Mouse (Mus musculus) forelimb bud, embryonic 11.5 days (tissue): Measurements from ENCODE around the gene Tmem256.
"Not testable (repeated sequence)": the region's sequence is repeated elsewhere in the genome, so short reads cannot be mapped to it uniquely, and the experiment has no call there.

Experiments
- DNase-seq: peaks from one replicate; pipeline ENCODE4 v3.0.0-alpha.2; 2012; ENCODE audit warnings: low read depth, low spot score

The Tmem256 gene

GRCm38 (mm10) chr11:69854680-69855079 is 16.4 kb downstream of the Tmem256 start:
- DNase-seq = no peak

- DNase-seq = no peak
These were observed 17.0 kb downstream of the Tmem256 start for GRCm38 (mm10) chr11:69855347-69855746.

- DNase-seq = no peak
These were observed 20.0 kb downstream of the Tmem256 start, which contains the start of gene Tnk1 for GRCm38 (mm10) chr11:69858113-69858998. Gene Tnk1, minus strand, starts transcription at chr11:69858730.

- not testable (repeated sequence) for DNase-seq
These were observed 25.4 kb downstream of the Tmem256 start for GRCm38 (mm10) chr11:69863729-69864128.

GRCm38 (mm10) chr11:69864138-69864860 is 26.0 kb downstream of the Tmem256 start:
- DNase-seq = no peak

GRCm38 (mm10) chr11:69865561-69865960 is 27.2 kb downstream of the Tmem256 start:
- DNase-seq = no peak

- DNase-seq = no peak
These were observed 29.0 kb downstream of the Tmem256 start for GRCm38 (mm10) chr11:69867335-69867734.

GRCm38 (mm10) chr11:69870289-69871069 is 32.2 kb downstream of the Tmem256 start:
- no peak for DNase-seq

- no peak for DNase-seq
These were observed 33.5 kb downstream of the Tmem256 start for GRCm38 (mm10) chr11:69871822-69872221.

GRCm38 (mm10) chr11:69872451-69872850 is 34.1 kb downstream of the Tmem256 start:
- DNase-seq = no peak

- no peak for DNase-seq
These were observed 37.9 kb downstream of the Tmem256 start for GRCm38 (mm10) chr11:69876186-69876585.

GRCm38 (mm10) chr11:69876867-69877266 is 38.6 kb downstream of the Tmem256 start:
- peak; percentile 83 for DNase-seq

GRCm38 (mm10) chr11:69877878-69878277 is 39.6 kb downstream of the Tmem256 start, which contains the start of gene Tmem95:
Gene Tmem95, minus strand, starts transcription at chr11:69878018.
- DNase-seq = no peak

- no peak for DNase-seq
These were observed 40.1 kb downstream of the Tmem256 start for GRCm38 (mm10) chr11:69878399-69878798.

GRCm38 (mm10) chr11:69878952-69879351 is 40.6 kb downstream of the Tmem256 start:
- no peak for DNase-seq

GRCm38 (mm10) chr11:69879711-69880110 is 41.4 kb downstream of the Tmem256 start:
- no peak for DNase-seq

- DNase-seq = peak; percentile 79
These were observed 42.2 kb downstream of the Tmem256 start for GRCm38 (mm10) chr11:69880506-69880852.

- peak; percentile 59 for DNase-seq
These were observed 42.7 kb downstream of the Tmem256 start, which contains the start of gene Kctd11 for GRCm38 (mm10) chr11:69880853-69881603. Gene Kctd11, minus strand, starts transcription at chr11:69881406.

- no peak for DNase-seq
These were observed 43.7 kb downstream of the Tmem256 start for GRCm38 (mm10) chr11:69881787-69882670.

- DNase-seq = no peak
These were observed 44.8 kb downstream of the Tmem256 start for GRCm38 (mm10) chr11:69883066-69883465.
